Mouse (Mus musculus): ENCODE measurements around the gene Dapp1.
"Not testable (repeated sequence)": the region's sequence is repeated elsewhere in the genome, so short reads cannot be mapped to it uniquely, and the experiment has no call there.

Gene Dapp1

GRCm38 (mm10) chr3:137991183-137991582 is 9.8 kb upstream of the Dapp1 start:
- DNase-seq (ENCODE audit: low spot score in 2 of 2), result peak in 1 of 2 experiments; percentile 70

GRCm38 (mm10) chr3:137989405-137989804 is 8.1 kb upstream of the Dapp1 start:
- DNase-seq (ENCODE audit: low spot score in 2 of 2), result no peak

- DNase-seq (ENCODE audit: low spot score in 2 of 2), result no peak
Measured at GRCm38 (mm10) chr3:137980435-137981381, 637 bp downstream of the Dapp1 start.

GRCm38 (mm10) chr3:137978233-137978632 is 3.1 kb downstream of the Dapp1 start:
- DNase-seq (ENCODE audit: low spot score in 2 of 2), result no peak

GRCm38 (mm10) chr3:137977629-137978041 is 3.7 kb downstream of the Dapp1 start:
- no peak for DNase-seq (ENCODE audit: low spot score in 2 of 2)

- no peak for DNase-seq (ENCODE audit: low spot score in 2 of 2)
Measured at GRCm38 (mm10) chr3:137976943-137977628, 4.3 kb downstream of the Dapp1 start.

- DNase-seq (ENCODE audit: low spot score in 2 of 2), result no peak
Measured at GRCm38 (mm10) chr3:137975856-137976423, 5.4 kb downstream of the Dapp1 start.

- no peak for DNase-seq (ENCODE audit: low spot score in 2 of 2)
Measured at GRCm38 (mm10) chr3:137975435-137975834, 5.9 kb downstream of the Dapp1 start.

GRCm38 (mm10) chr3:137974306-137974705 is 7.0 kb downstream of the Dapp1 start:
- DNase-seq (ENCODE audit: low spot score in 2 of 2), result no peak

- DNase-seq (ENCODE audit: low spot score in 2 of 2), result no peak
Measured at GRCm38 (mm10) chr3:137972989-137973388, 8.4 kb downstream of the Dapp1 start.

- no peak for DNase-seq (ENCODE audit: low spot score in 2 of 2)
Measured at GRCm38 (mm10) chr3:137972224-137972623, 9.1 kb downstream of the Dapp1 start.

GRCm38 (mm10) chr3:137969951-137970350 is 11.4 kb downstream of the Dapp1 start:
- DNase-seq (ENCODE audit: low spot score in 2 of 2), result peak in 1 of 2 experiments; percentile 30

GRCm38 (mm10) chr3:137968820-137969486 is 12.4 kb downstream of the Dapp1 start:
- DNase-seq (ENCODE audit: low spot score in 2 of 2), result no peak

GRCm38 (mm10) chr3:137968105-137968819 is 13.1 kb downstream of the Dapp1 start:
- DNase-seq (ENCODE audit: low spot score in 2 of 2), result no peak

GRCm38 (mm10) chr3:137964014-137964413 is 17.3 kb downstream of the Dapp1 start:
- not testable (repeated sequence) for DNase-seq (ENCODE audit: low spot score in 2 of 2)

- DNase-seq (ENCODE audit: low spot score in 2 of 2), result no peak
Measured at GRCm38 (mm10) chr3:137963508-137963907, 17.8 kb downstream of the Dapp1 start.

GRCm38 (mm10) chr3:137961736-137962385 is 19.5 kb downstream of the Dapp1 start:
- DNase-seq (ENCODE audit: low spot score in 2 of 2), result no peak

- no peak for DNase-seq (ENCODE audit: low spot score in 2 of 2)
Measured at GRCm38 (mm10) chr3:137959456-137959855, 21.9 kb downstream of the Dapp1 start.

- no peak for DNase-seq (ENCODE audit: low spot score in 2 of 2)
Measured at GRCm38 (mm10) chr3:137958352-137958751, 23.0 kb downstream of the Dapp1 start.

GRCm38 (mm10) chr3:137957864-137958263 is 23.5 kb downstream of the Dapp1 start:
- no peak for DNase-seq (ENCODE audit: low spot score in 2 of 2)

All from cerebellum, postnatal 4 days (tissue).